Mouse (Mus musculus) E14TG2a.4 (cell line): ENCODE results near the gene Pgc.

ENCODE experiments used
- CTCF ChIP-seq: conservative IDR thresholded peaks from 2 replicates; pipeline ENCODE4 v1.5.1; 2014; ENCODE audit warnings: low read length
- POU5F1 ChIP-seq: IDR thresholded peaks from 2 replicates; pipeline ENCODE4 v1.6.1; 2014; ENCODE audit warnings: low read length, borderline replicate concordance

DNA sequence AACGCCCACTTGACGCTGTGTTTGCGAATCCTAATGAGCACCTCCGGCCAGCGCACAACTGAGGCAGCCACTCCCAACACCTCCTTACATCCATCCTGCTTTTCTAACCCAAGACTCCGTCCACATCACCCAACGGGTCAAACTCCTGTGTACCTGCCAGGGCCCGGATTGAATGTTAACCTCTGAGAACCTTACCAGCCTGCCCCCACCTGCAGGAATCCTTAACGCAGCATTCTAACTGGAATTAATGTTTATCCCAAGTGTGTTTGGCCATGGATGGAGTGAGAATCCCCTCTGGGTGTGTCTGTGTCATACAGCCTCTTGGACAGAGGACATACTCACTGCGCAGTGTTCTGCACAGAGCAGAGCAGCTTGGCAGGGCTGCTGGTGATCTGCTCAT lies 28.5 kb upstream of the Pgc start:
- no peak for TF ChIP-seq CTCF
- TF ChIP-seq POU5F1, result no peak
